Mouse (Mus musculus) small intestine, adult 2 months (tissue): Measurements from ENCODE around the gene Snd1. TPM values are rescaled to one million over a fixed set of nuclear protein-coding genes. Genes with fewer than 3 reads are reported as not detected.

Experiments used
- H3K27ac ChIP-seq: fragments of 200-500 bp; 2 replicates; pipeline ENCODE4 v1.5.1; 2012; ENCODE audit warnings: low read depth, low read length, control low read depth, inconsistent platforms; ENCODE audit not compliant: insufficient read depth
- H3K27me3 ChIP-seq: fragments of 200-500 bp; 2 replicates; pipeline ENCODE4 v1.6.1; 2012; ENCODE audit warnings: mild to moderate bottlenecking, moderate library complexity, low read length, inconsistent platforms; ENCODE audit not compliant: control insufficient read depth, insufficient read depth
- H3K36me3 ChIP-seq: fragments of 200-500 bp; 2 replicates; pipeline ENCODE4 v1.6.1; 2012; ENCODE audit warnings: mild to moderate bottlenecking, low read length, control low read depth, inconsistent platforms; ENCODE audit not compliant: control insufficient read depth, insufficient read depth
- H3K4me1 ChIP-seq: fragments of 200-500 bp; 2 replicates; pipeline ENCODE4 v1.6.1; 2012; ENCODE audit warnings: low read length, inconsistent platforms, mixed read lengths; ENCODE audit not compliant: control insufficient read depth, insufficient read depth, insufficient read length
- H3K4me3 ChIP-seq: fragments of 200-500 bp; 2 replicates; pipeline ENCODE4 v1.5.1; 2012; ENCODE audit warnings: low read depth, mild to moderate bottlenecking, control low read depth, inconsistent platforms, low read length, moderate library complexity
- CTCF ChIP-seq: fragments of 200-500 bp; IDR thresholded peaks from 2 replicates; pipeline ENCODE4 v1.5.1; 2012; ENCODE audit warnings: low read depth, mild to moderate bottlenecking, control low read depth, inconsistent platforms, low read length, moderate library complexity, mixed read lengths; ENCODE audit not compliant: insufficient replicate concordance, insufficient read length; ENCODE audit errors: extremely low read depth
- POLR2A ChIP-seq: fragments of 200-500 bp; IDR thresholded peaks from 2 replicates; pipeline ENCODE4 v1.6.1; 2012; ENCODE audit warnings: low read depth, mild to moderate bottlenecking, control low read depth, inconsistent platforms, low read length, moderate library complexity
- WGBS: fragments of 180-500 bp; shearing (Covaris S2); methylation state at CpG from one replicate; pipeline ENCODE4 v1.1.7; 2018; 5-methylcytosine and 5-hydroxymethylcytosine counted together
- polyA plus RNA-seq: library from polyadenylated mRNA; depleted of rRNA; stranded (reverse); fragments of >200 nt; gene quantifications from 2 replicates; pipeline ENCODE4 v1.2.3, GENCODE M21; 2012

Gene Snd1
- polyA plus RNA-seq, 1 experiment = 77.7 TPM

DNA sequence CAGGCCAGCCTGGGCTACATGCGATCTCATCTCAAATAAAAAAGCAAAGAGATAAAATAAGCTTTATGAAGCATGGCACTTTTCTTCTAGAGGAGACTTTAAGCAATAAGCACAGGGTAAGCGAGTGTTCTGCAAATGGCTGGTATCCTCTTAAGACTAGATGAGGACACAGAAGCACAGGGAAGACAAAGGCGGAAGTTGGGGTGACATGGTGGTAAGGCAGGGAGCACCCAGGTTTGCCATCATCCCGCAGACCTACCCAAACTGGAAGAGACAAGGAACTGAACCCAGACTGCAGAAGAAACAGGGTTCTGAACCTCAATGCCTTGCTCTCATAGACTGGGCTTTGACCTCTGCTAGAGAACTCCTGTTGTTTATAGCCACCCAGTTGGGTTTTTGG is 119.8 kb downstream of the Snd1 start:
- Histone ChIP-seq H3K4me1 (no peaks in the 10 kb centered on the region), H3K27me3 (no peaks in the 10 kb centered on the region), H3K4me3 (no peak overlapping the region), H3K27ac (no peak overlapping the region), H3K36me3 (peaks cover 2% of the 10 kb centered on the region)
- TF ChIP-seq CTCF (no peak), POLR2A (no peak)
- WGBS = 93% methylated on average over 4 of the region's 4 CpGs

DNA sequence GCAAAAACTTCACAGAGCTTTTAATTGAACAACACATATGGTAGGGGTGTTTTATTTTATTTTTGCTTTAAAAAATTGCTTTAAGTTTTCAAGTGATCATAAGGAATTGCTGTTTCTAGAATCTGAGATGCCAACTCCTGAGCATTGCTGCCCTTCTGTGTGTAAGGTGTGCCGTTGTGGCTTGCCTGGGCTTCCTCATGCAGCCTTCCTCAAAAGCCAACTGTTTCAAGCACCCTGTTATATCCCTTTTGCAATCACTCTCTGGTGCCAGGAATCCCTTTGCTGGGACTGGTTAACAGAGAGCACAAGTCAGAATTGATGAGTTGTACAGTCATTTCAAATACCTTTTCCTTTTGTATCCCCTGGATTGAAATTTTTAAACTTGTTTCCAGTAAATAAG is 120.3 kb downstream of the Snd1 start:
- no peak overlapping the region for H3K4me3 ChIP-seq
- 77% methylated on average over 1 of the region's 1 CpGs for WGBS
- TF ChIP-seq CTCF = no peak
- no peak for TF ChIP-seq POLR2A
- no peaks in the 10 kb centered on the region for H3K4me1 ChIP-seq
- H3K27me3 ChIP-seq = no peaks in the 10 kb centered on the region
- no peak overlapping the region for H3K27ac ChIP-seq
- peaks cover 3% of the 10 kb centered on the region for H3K36me3 ChIP-seq

DNA sequence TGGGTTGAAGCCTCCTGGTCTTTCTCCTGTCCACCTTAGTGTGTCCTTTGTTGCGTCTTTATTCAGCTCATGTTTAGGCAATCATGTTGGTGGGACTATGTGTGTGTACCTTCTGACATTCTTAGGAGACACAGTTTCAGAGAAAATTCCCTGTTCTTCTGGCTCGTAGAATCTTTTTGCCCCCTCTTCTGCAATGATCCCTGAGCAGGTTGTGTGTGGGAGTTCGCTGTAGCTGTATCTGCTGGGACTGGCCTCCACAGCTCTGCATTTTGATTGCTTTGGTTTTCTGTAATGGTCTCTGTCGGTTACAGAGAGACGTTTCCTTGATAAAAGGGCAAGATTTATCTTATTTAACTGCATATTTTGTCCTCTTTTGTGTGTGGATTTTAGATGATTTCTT is 122.3 kb downstream of the Snd1 start:
- Histone ChIP-seq H3K4me3 (no peak overlapping the region), H3K27ac (no peak overlapping the region), H3K36me3 (peaks cover 2% of the 10 kb centered on the region; the same call in 1 of the 2 replicates), H3K27me3 (no peaks in the 10 kb centered on the region), H3K4me1 (no peaks in the 10 kb centered on the region)
- TF ChIP-seq CTCF = no peak
- TF ChIP-seq POLR2A = no peak
- WGBS = 94% methylated on average over 5 of the region's 5 CpGs

DNA sequence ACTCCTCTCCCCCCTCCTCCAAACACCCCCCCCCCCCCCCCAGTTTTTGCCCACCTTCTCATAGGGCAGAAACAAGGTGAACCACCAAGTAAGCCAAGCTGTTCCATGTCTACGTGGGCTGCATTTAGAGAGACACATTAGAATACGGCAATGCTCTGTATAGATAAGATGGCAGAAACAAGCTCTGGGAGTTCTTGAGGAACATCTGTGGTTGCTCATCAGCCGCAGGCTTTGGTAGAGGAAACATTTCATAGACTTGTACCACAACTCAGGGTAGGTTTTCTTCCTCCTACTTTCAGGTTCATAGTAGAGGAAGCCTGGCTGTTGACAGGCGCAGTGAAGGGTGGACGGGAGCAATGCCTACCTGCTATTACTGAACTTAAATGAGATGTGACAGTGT is 124.2 kb downstream of the Snd1 start:
- no peaks in the 10 kb centered on the region for H3K4me1 ChIP-seq
- H3K27me3 ChIP-seq = no peaks in the 10 kb centered on the region
- H3K27ac ChIP-seq = no peak overlapping the region
- TF ChIP-seq POLR2A = no peak
- peaks cover 4% of the 10 kb centered on the region; the same call in 1 of the 2 replicates for H3K36me3 ChIP-seq
- H3K4me3 ChIP-seq = no peak overlapping the region
- 86% methylated on average over 5 of the region's 5 CpGs for WGBS

DNA sequence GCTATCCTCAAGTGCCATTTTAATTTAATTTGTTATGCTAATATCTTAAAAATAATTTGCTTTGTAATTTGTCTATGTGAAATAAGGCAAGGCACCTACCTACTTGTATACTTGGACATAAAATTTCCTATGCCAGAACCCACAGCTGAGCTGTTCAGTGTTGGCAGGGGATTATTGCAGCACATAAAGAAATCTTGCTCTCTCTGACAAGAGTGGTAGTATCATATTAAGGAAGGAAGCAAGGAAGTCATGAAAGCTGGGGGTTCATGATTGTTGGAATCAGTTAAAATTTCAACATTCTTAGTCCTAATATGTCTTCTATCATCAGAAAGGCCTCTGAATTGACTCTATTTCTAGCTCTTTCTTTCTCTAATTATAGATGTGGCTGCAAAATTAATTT is 125.5 kb downstream of the Snd1 start:
- H3K36me3 ChIP-seq = peaks cover 4% of the 10 kb centered on the region; the same call in 1 of the 2 replicates
- no peak overlapping the region for H3K4me3 ChIP-seq
- no peak overlapping the region for H3K27ac ChIP-seq
- TF ChIP-seq CTCF (no peak), POLR2A (no peak)
- no peaks in the 10 kb centered on the region for H3K4me1 ChIP-seq
- no peaks in the 10 kb centered on the region for H3K27me3 ChIP-seq

DNA sequence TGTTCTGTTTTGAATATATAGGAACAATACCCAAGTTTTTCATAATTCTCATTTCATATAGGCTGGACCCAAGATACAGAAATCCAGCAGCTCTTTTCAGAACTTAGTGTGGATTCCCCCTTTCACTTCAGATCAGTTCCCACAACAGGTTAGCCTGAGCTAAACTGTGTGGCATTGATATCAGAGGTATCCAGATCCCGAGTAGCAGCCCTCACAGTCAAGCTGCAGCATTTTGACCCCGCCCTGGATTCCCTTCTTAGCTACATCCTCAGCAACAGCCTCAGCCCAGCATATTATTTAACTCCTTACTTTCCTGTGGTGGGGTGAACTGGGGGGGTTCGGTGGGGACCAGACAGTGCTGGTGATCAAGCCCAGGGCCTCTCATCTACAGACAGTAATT is 128.5 kb downstream of the Snd1 start:
- H3K27me3 ChIP-seq = no peaks in the 10 kb centered on the region
- 81% methylated on average over 3 of the region's 3 CpGs for WGBS
- no peak for TF ChIP-seq POLR2A
- TF ChIP-seq CTCF = no peak
- H3K4me3 ChIP-seq = no peak overlapping the region
- no peak overlapping the region for H3K27ac ChIP-seq
- peaks cover 4% of the 10 kb centered on the region; the same call in 1 of the 2 replicates for H3K36me3 ChIP-seq
- no peaks in the 10 kb centered on the region for H3K4me1 ChIP-seq

DNA sequence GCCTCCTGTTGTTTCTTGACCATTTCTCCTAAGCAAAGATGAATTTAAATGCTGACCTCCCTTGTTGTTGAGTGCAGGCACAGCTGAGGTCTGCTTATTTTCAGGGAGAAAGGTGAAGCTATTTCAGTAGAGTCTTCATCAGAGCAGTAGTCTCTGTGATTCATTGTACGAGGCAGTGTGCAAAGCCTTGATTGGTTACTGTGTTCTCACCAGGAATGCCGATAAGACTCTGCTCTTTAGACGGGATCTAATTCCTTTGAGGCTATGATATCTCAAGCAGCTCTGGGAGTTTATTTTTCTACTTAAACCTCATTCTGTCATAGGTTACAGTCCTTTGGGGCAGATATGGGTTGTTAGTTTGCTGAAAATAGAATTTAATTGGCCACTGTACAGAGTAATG is 128.9 kb downstream of the Snd1 start:
- Histone ChIP-seq H3K4me3 (no peak overlapping the region), H3K27me3 (no peaks in the 10 kb centered on the region), H3K36me3 (peaks cover 4% of the 10 kb centered on the region; the same call in 1 of the 2 replicates), H3K4me1 (no peaks in the 10 kb centered on the region), H3K27ac (no peak overlapping the region)
- TF ChIP-seq POLR2A (no peak), CTCF (no peak)
- 73% methylated on average over 3 of the region's 3 CpGs for WGBS

DNA sequence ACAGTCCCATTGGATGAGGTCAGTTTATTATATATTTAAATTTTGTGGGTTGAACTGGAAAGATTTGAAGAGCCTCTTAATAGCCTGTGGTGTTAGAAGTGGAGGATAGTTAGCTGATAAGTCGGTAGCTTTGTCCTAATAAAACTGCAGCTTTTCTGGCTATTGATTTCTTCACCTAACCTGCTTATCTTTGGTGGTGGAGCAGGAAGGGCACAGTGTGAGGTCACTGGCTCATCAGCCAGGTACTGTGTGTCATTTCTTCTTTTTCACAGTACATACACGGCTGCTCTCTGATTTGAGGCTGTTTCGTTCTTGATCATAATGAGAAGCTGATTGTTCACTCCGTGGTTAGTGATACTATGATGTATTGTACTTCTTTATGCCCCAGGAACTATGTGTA is 134.4 kb downstream of the Snd1 start:
- Histone ChIP-seq H3K27me3 (no peaks in the 10 kb centered on the region), H3K27ac (no peak overlapping the region), H3K36me3 (no peaks in the 10 kb centered on the region), H3K4me1 (no peaks in the 10 kb centered on the region), H3K4me3 (no peak overlapping the region)
- no peak for TF ChIP-seq CTCF
- no peak for TF ChIP-seq POLR2A
- 49% methylated on average over 4 of the region's 4 CpGs for WGBS
